Mouse (Mus musculus): Measurements from ENCODE around the gene Tgfbr2. TPM values are rescaled to one million over a fixed set of nuclear protein-coding genes. Genes with fewer than 3 reads are reported as not detected.
A peak's percentile ranks its signal among the peaks of the same experiment; 100 is the strongest.

The Tgfbr2 gene
- polyA plus RNA-seq, 1 experiment from 2014 or later: 12.4 TPM

DNA sequence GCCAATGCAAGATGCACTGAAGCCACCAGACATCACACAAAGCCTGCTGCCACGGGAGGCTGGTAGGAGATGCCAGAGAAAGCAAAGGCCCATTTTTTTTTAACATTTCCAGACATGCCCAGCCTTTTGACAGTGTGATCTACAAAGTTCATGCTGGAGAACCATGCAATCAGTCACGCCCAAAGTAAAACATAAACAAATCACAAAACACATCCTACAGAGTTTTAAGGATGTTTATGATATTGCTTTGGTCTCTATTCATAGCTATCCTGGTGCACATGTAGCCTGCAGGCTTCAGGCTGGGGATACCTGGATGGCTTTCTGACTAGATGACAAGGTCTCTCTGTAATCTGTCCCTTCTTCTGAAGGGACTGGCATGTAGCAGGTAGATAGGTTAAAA is 46.8 kb downstream of the Tgfbr2 start:
- H3K9me3 ChIP-seq (replicated peaks; ENCODE audit: control insufficient read depth, low read length): no peaks in the 10 kb centered on the region
- no peak overlapping the region for H3K4me3 ChIP-seq (ENCODE audit: low read depth, low read length)
- 0 out of 2 replicates have a peak, but pooled peaks cover 3% of the 10 kb centered on the region for H3K4me1 ChIP-seq (ENCODE audit: control insufficient read depth, insufficient read depth, low read length)
- H3K9ac ChIP-seq (ENCODE audit: low read depth, low read length): no peak overlapping the region
- no peak for ATAC-seq (replicated peaks; ENCODE audit: insufficient number of reproducible peaks, low FRiP score, low TSS enrichment)
- H3K4me2 ChIP-seq: no peak overlapping the region
- 84% methylated on average over 2 of the region's 2 CpGs for WGBS (ENCODE audit: insufficient replicate concordance)
- H3K36me3 ChIP-seq (ENCODE audit: control insufficient read depth, insufficient read depth, low read length): peaks cover 3% of the 10 kb centered on the region; the same call in 1 of the 2 replicates
- H3K27me3 ChIP-seq (ENCODE audit: control insufficient read depth, insufficient read depth, low read length): no peaks in the 10 kb centered on the region
- no peak overlapping the region for H3K27ac ChIP-seq (ENCODE audit: low read depth, low read length)

DNA sequence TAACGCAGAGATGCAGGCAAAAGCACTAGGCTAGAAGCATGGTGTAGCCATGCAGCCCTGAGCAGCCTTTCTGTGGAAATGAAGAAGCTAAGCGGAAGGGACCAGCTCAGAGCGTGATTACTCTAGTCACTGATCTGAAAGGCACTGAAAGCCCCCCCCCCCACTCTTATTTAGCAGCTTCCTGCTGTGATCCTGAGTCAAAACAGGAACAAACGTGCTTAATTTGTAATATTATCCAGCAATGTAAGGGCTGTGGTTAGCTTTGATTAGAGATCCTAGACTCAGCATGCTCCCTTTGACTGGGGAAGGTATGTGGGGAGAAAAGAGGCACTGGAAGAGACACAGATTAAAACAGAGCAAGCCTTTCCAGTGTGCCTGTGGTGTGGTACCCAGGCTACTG is 48.7 kb downstream of the Tgfbr2 start:
- Histone ChIP-seq H3K27me3 (ENCODE audit: control insufficient read depth, insufficient read depth, low read length) (no peaks in the 10 kb centered on the region), H3K4me1 (ENCODE audit: control insufficient read depth, insufficient read depth, low read length) (0 out of 2 replicates have a peak, but pooled peaks cover 3% of the 10 kb centered on the region), H3K36me3 (ENCODE audit: control insufficient read depth, insufficient read depth, low read length) (peaks cover 3% of the 10 kb centered on the region; the same call in 1 of the 2 replicates), H3K27ac (ENCODE audit: low read depth, low read length) (no peak overlapping the region), H3K9ac (ENCODE audit: low read depth, low read length) (no peak overlapping the region), H3K4me2 (no peak overlapping the region), H3K4me3 (ENCODE audit: low read depth, low read length) (no peak overlapping the region), H3K9me3 (replicated peaks; ENCODE audit: control insufficient read depth, low read length) (no peaks in the 10 kb centered on the region)
- 61% methylated on average over 4 of the region's 4 CpGs for WGBS (ENCODE audit: insufficient replicate concordance)
- no peak for ATAC-seq (replicated peaks; ENCODE audit: insufficient number of reproducible peaks, low FRiP score, low TSS enrichment)

- Histone ChIP-seq H3K27ac (ENCODE audit: low read depth, low read length) (peak overlapping the region; percentile 73), H3K4me3 (ENCODE audit: low read depth, low read length) (no peak overlapping the region), H3K27me3 (ENCODE audit: control insufficient read depth, insufficient read depth, low read length) (no peaks in the 10 kb centered on the region), H3K4me2 (no peak overlapping the region), H3K36me3 (ENCODE audit: control insufficient read depth, insufficient read depth, low read length) (no peaks in the 10 kb centered on the region), H3K4me1 (ENCODE audit: control insufficient read depth, insufficient read depth, low read length) (peaks cover 7% of the 10 kb centered on the region; the same call in 1 of the 2 replicates), H3K9ac (ENCODE audit: low read depth, low read length) (no peak overlapping the region), H3K9me3 (replicated peaks; ENCODE audit: control insufficient read depth, low read length) (no peaks in the 10 kb centered on the region)
- ATAC-seq (replicated peaks; ENCODE audit: insufficient number of reproducible peaks, low FRiP score, low TSS enrichment): peak; percentile 35; the same call in 1 of the 2 replicates
- WGBS (ENCODE audit: insufficient replicate concordance): 54% methylated on average over 9 of the region's 9 CpGs
Measured at GRCm38 (mm10) chr9:116122969-116123589, 52.1 kb downstream of the Tgfbr2 start.

- ATAC-seq (replicated peaks; ENCODE audit: insufficient number of reproducible peaks, low FRiP score, low TSS enrichment): peak; percentile 11; the same call in 1 of the 2 replicates
- no peaks in the 10 kb centered on the region for H3K36me3 ChIP-seq (ENCODE audit: control insufficient read depth, insufficient read depth, low read length)
- no peak overlapping the region for H3K4me3 ChIP-seq (ENCODE audit: low read depth, low read length)
- H3K4me1 ChIP-seq (ENCODE audit: control insufficient read depth, insufficient read depth, low read length): peaks cover 7% of the 10 kb centered on the region; the same call in 1 of the 2 replicates
- 0 out of 2 replicates have a peak overlapping the region, but pooled peaks have one; percentile 73 for H3K27ac ChIP-seq (ENCODE audit: low read depth, low read length)
- 76% methylated on average over 6 of the region's 6 CpGs for WGBS (ENCODE audit: insufficient replicate concordance)
- H3K4me2 ChIP-seq: no peak overlapping the region
- no peaks in the 10 kb centered on the region for H3K27me3 ChIP-seq (ENCODE audit: control insufficient read depth, insufficient read depth, low read length)
- H3K9me3 ChIP-seq (replicated peaks; ENCODE audit: control insufficient read depth, low read length): no peaks in the 10 kb centered on the region
- no peak overlapping the region for H3K9ac ChIP-seq (ENCODE audit: low read depth, low read length)
Measured at GRCm38 (mm10) chr9:116122544-116122943, 52.6 kb downstream of the Tgfbr2 start.

DNA sequence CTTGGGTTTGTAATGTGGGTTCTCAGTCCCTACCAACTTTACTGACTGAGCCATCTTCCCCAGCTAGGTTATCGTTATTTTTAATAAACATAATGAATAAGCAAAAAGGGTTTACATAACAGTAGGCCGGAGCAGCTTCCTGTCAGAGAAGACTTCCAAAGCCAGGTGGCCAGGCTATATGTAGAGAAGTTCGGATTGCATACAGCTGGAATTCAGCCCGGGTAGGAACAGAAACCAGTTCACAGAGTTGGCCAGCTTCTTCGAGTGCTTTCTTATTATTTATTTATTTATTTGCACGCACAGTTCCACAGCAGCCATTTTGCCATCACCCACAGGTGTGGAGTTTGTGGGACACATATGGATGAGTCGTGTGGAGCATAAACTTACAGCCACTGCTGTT is 53.7 kb downstream of the Tgfbr2 start:
- WGBS (ENCODE audit: insufficient replicate concordance): 79% methylated on average over 7 of the region's 7 CpGs
- ATAC-seq (replicated peaks; ENCODE audit: insufficient number of reproducible peaks, low FRiP score, low TSS enrichment): no peak
- Histone ChIP-seq H3K27me3 (ENCODE audit: control insufficient read depth, insufficient read depth, low read length) (no peaks in the 10 kb centered on the region), H3K4me1 (ENCODE audit: control insufficient read depth, insufficient read depth, low read length) (peaks cover 7% of the 10 kb centered on the region; the same call in 1 of the 2 replicates), H3K9me3 (replicated peaks; ENCODE audit: control insufficient read depth, low read length) (no peaks in the 10 kb centered on the region), H3K4me2 (no peak overlapping the region), H3K36me3 (ENCODE audit: control insufficient read depth, insufficient read depth, low read length) (no peaks in the 10 kb centered on the region), H3K9ac (ENCODE audit: low read depth, low read length) (no peak overlapping the region), H3K4me3 (ENCODE audit: low read depth, low read length) (no peak overlapping the region), H3K27ac (ENCODE audit: low read depth, low read length) (no peak overlapping the region)

GRCm38 (mm10) chr9:116119990-116120389 is 55.2 kb downstream of the Tgfbr2 start:
- no peak overlapping the region for H3K4me3 ChIP-seq (ENCODE audit: low read depth, low read length)
- H3K9me3 ChIP-seq (replicated peaks; ENCODE audit: control insufficient read depth, low read length): no peaks in the 10 kb centered on the region
- no peak overlapping the region for H3K4me2 ChIP-seq
- no peaks in the 10 kb centered on the region for H3K36me3 ChIP-seq (ENCODE audit: control insufficient read depth, insufficient read depth, low read length)
- no peak overlapping the region for H3K27ac ChIP-seq (ENCODE audit: low read depth, low read length)
- 49% methylated on average over 7 of the region's 7 CpGs for WGBS (ENCODE audit: insufficient replicate concordance)
- ATAC-seq (replicated peaks; ENCODE audit: insufficient number of reproducible peaks, low FRiP score, low TSS enrichment): no peak
- H3K27me3 ChIP-seq (ENCODE audit: control insufficient read depth, insufficient read depth, low read length): no peaks in the 10 kb centered on the region
- H3K9ac ChIP-seq (ENCODE audit: low read depth, low read length): no peak overlapping the region
- H3K4me1 ChIP-seq (ENCODE audit: control insufficient read depth, insufficient read depth, low read length): peaks cover 9% of the 10 kb centered on the region; the same call in 1 of the 2 replicates

GRCm38 (mm10) chr9:116118332-116118872 is 56.8 kb downstream of the Tgfbr2 start:
- H3K4me3 ChIP-seq (ENCODE audit: low read depth, low read length): no peak overlapping the region
- H3K27me3 ChIP-seq (ENCODE audit: control insufficient read depth, insufficient read depth, low read length): no peaks in the 10 kb centered on the region
- no peaks in the 10 kb centered on the region for H3K36me3 ChIP-seq (ENCODE audit: control insufficient read depth, insufficient read depth, low read length)
- 73% methylated on average over 8 of the region's 8 CpGs for WGBS (ENCODE audit: insufficient replicate concordance)
- no peak for ATAC-seq (replicated peaks; ENCODE audit: insufficient number of reproducible peaks, low FRiP score, low TSS enrichment)
- H3K9me3 ChIP-seq (replicated peaks; ENCODE audit: control insufficient read depth, low read length): no peaks in the 10 kb centered on the region
- no peak overlapping the region for H3K27ac ChIP-seq (ENCODE audit: low read depth, low read length)
- H3K4me2 ChIP-seq: no peak overlapping the region
- H3K4me1 ChIP-seq (ENCODE audit: control insufficient read depth, insufficient read depth, low read length): peaks cover 12% of the 10 kb centered on the region; the same call in 1 of the 2 replicates
- H3K9ac ChIP-seq (ENCODE audit: low read depth, low read length): no peak overlapping the region

GRCm38 (mm10) chr9:116115875-116116274 is 59.3 kb downstream of the Tgfbr2 start:
- Histone ChIP-seq H3K9me3 (replicated peaks; ENCODE audit: control insufficient read depth, low read length) (no peaks in the 10 kb centered on the region), H3K4me3 (ENCODE audit: low read depth, low read length) (no peak overlapping the region), H3K9ac (ENCODE audit: low read depth, low read length) (no peak overlapping the region), H3K4me1 (ENCODE audit: control insufficient read depth, insufficient read depth, low read length) (peaks cover 9% of the 10 kb centered on the region; the same call in 1 of the 2 replicates), H3K36me3 (ENCODE audit: control insufficient read depth, insufficient read depth, low read length) (no peaks in the 10 kb centered on the region), H3K27ac (ENCODE audit: low read depth, low read length) (no peak overlapping the region), H3K27me3 (ENCODE audit: control insufficient read depth, insufficient read depth, low read length) (no peaks in the 10 kb centered on the region), H3K4me2 (no peak overlapping the region)
- no peak for ATAC-seq (replicated peaks; ENCODE audit: insufficient number of reproducible peaks, low FRiP score, low TSS enrichment)
- WGBS (ENCODE audit: insufficient replicate concordance): 88% methylated on average over 7 of the region's 7 CpGs

Measured in heart, embryonic 11.5 days (tissue).